Mouse (Mus musculus) E14TG2a.4 (cell line): ENCODE measurements around the gene Dhrs7.

Experiments used
- H3K27me3 ChIP-seq: 2 replicates; pipeline ENCODE4 v1.6.1; 2014; ENCODE audit warnings: low read length, control low read depth; ENCODE audit not compliant: insufficient read depth
- H3K36me3 ChIP-seq: 2 replicates; pipeline ENCODE4 v1.6.1; 2014; ENCODE audit warnings: low read length, control low read depth; ENCODE audit not compliant: insufficient read depth
- H3K4me1 ChIP-seq: replicated peaks from 2 replicates; pipeline ENCODE4 v1.6.1; 2014; ENCODE audit warnings: low read depth, low read length, control low read depth
- H3K4me3 ChIP-seq: replicated peaks from 2 replicates; pipeline ENCODE4 v1.5.1; 2014; ENCODE audit warnings: mild to moderate bottlenecking, low read length
- H3K9me3 ChIP-seq: 2 replicates; pipeline ENCODE4 v1.6.1; 2014; ENCODE audit warnings: low read length, control low read depth
- CTCF ChIP-seq: conservative IDR thresholded peaks from 2 replicates; pipeline ENCODE4 v1.5.1; 2014; ENCODE audit warnings: low read length
- NANOG ChIP-seq: IDR thresholded peaks from 2 replicates; pipeline ENCODE4 v1.6.1; 2014; ENCODE audit warnings: borderline replicate concordance, low read length, mixed read lengths
- POU5F1 ChIP-seq: IDR thresholded peaks from 2 replicates; pipeline ENCODE4 v1.6.1; 2014; ENCODE audit warnings: low read length, borderline replicate concordance

Dhrs7 gene

GRCm38 (mm10) chr12:72628751-72629150 is 36.0 kb downstream of the Dhrs7 start:
- peaks cover 10% of the 10 kb centered on the region for H3K4me1 ChIP-seq
- no peaks in the 10 kb centered on the region for H3K9me3 ChIP-seq
- TF ChIP-seq CTCF (no peak), NANOG (no peak), POU5F1 (no peak)
- no peaks in the 10 kb centered on the region for H3K36me3 ChIP-seq
- H3K4me3 ChIP-seq, result no peak overlapping the region
- H3K27me3 ChIP-seq, result no peaks in the 10 kb centered on the region

- H3K9me3 ChIP-seq, result no peaks in the 10 kb centered on the region
- 0 out of 2 replicates have a peak, but pooled peaks cover 2% of the 10 kb centered on the region for H3K4me1 ChIP-seq
- TF ChIP-seq NANOG, result no peak
- TF ChIP-seq POU5F1, result no peak
- no peak for TF ChIP-seq CTCF
- H3K27me3 ChIP-seq, result no peaks in the 10 kb centered on the region
- H3K4me3 ChIP-seq, result no peak overlapping the region
- no peaks in the 10 kb centered on the region for H3K36me3 ChIP-seq
Measured at GRCm38 (mm10) chr12:72622853-72623496, 41.7 kb downstream of the Dhrs7 start.

- no peaks in the 10 kb centered on the region for H3K36me3 ChIP-seq
- peaks cover 9% of the 10 kb centered on the region for H3K9me3 ChIP-seq
- TF ChIP-seq NANOG (no peak), POU5F1 (no peak), CTCF (no peak)
- no peaks in the 10 kb centered on the region for H3K27me3 ChIP-seq
- no peak overlapping the region for H3K4me3 ChIP-seq
- H3K4me1 ChIP-seq, result no peaks in the 10 kb centered on the region
Measured at GRCm38 (mm10) chr12:72621441-72621840, 43.3 kb downstream of the Dhrs7 start.

GRCm38 (mm10) chr12:72620856-72621255 is 43.9 kb downstream of the Dhrs7 start:
- Histone ChIP-seq H3K4me1 (no peaks in the 10 kb centered on the region), H3K9me3 (peaks cover 14% of the 10 kb centered on the region), H3K27me3 (no peaks in the 10 kb centered on the region), H3K36me3 (no peaks in the 10 kb centered on the region), H3K4me3 (no peak overlapping the region)
- no peak for TF ChIP-seq NANOG
- no peak for TF ChIP-seq POU5F1
- no peak for TF ChIP-seq CTCF

- Histone ChIP-seq H3K9me3 (peaks cover 49% of the 10 kb centered on the region), H3K4me1 (no peaks in the 10 kb centered on the region), H3K36me3 (no peaks in the 10 kb centered on the region), H3K27me3 (no peaks in the 10 kb centered on the region), H3K4me3 (no peak overlapping the region)
- no peak for TF ChIP-seq NANOG
- TF ChIP-seq POU5F1, result no peak
- no peak for TF ChIP-seq CTCF
Measured at GRCm38 (mm10) chr12:72612053-72612452, 52.7 kb downstream of the Dhrs7 start.
